Mouse (Mus musculus) brown adipose tissue, adult 24 weeks (tissue): Measurements from ENCODE around the gene Ldb2. TPM values are rescaled to one million over a fixed set of nuclear protein-coding genes. Genes with fewer than 3 reads are reported as not detected.

Experiments
- H3K27ac ChIP-seq: fragments of 200-500 bp; replicated peaks from 2 replicates; pipeline ENCODE4 v1.5.1; 2012; ENCODE audit warnings: low read depth, mild to moderate bottlenecking, low read length
- H3K4me1 ChIP-seq: fragments of 200-500 bp; 2 replicates; pipeline ENCODE4 v1.6.1; 2012; ENCODE audit warnings: low read length, mixed read lengths; ENCODE audit not compliant: control insufficient read depth, insufficient read depth, insufficient read length
- H3K4me3 ChIP-seq: fragments of 200-500 bp; 2 replicates; pipeline ENCODE4 v1.5.1; 2012; ENCODE audit warnings: low read depth, mild to moderate bottlenecking, low read length, moderate library complexity; ENCODE audit not compliant: insufficient read depth
- polyA plus RNA-seq: library from polyadenylated mRNA; stranded (reverse); fragments of >200 nt; gene quantifications from 2 replicates; pipeline ENCODE4 v1.2.4, GENCODE M21; 2012; ENCODE audit not compliant: missing spikeins, insufficient read depth, insufficient read length

Gene Ldb2
- 3.6 and 4.3 TPM in 2 replicates for polyA plus RNA-seq

DNA sequence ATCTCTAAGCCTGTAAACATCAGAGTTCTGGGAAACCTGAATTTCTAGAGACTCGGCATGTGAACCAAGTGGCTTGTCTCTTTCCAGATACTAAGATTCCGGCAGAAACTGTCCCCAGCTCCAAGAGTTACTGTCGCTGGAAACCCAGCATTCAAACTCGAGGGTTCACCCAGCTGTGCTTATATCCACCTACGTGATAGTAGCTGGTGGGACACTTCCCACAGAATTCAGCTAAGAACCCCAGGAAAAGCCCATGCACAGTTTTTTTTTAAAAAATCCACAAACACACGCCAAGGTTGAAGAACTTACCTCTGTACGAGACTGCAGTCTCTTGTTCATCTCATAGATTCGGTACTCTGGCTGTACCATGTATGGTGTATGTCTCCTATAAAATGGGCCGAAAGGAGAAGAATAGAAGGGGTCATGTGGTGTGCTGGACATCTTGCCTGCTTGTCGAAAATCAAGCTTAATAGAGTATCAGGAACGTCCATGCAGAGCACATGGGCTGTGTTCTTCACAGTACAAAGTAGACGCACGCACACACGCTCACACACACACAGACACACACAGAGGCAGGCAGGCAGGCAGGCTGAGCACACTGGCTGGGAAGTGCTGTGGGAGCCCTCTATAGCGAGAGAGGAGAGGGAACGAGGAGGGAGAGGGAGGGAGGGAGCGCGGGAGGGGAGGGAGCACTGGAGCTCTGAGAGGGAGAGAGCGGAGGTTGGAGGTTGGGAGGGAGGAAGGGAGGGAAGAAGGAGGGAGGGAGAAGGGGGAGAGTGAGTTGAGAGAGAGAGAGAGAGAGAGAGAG, at the start of gene Ldb2:
Gene Ldb2, minus strand, starts transcription at position 628 of the 808 bp plus-strand sequence.
- peak within 1 kb of the TSS; percentile 70 for H3K27ac ChIP-seq
- H3K4me1 ChIP-seq = peaks cover 7% of the 10 kb centered on the region
- peak within 1 kb of the TSS; percentile 56 for H3K4me3 ChIP-seq

DNA sequence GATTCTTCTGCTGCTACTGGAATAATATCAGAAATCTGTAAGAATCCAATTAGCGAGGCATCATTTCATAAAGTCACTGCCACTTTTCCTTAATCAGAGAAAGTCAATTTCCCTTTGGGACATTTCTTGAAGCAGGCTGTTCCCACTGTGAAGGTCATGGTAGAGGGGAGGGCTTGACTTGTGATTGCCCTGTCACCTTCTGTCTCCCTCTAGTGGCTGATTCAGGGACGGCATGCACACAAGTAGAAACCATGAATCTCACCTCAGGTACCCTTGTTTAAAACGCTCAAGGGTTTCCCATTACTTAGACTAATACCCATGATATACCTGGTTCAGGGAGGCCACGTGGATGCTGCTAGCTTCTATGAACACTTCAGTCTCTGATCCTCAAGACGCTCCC, 31.8 kb upstream of the Ldb2 start:
- no peak overlapping the region for H3K4me3 ChIP-seq
- H3K27ac ChIP-seq = no peak overlapping the region
- H3K4me1 ChIP-seq = no peaks in the 10 kb centered on the region

DNA sequence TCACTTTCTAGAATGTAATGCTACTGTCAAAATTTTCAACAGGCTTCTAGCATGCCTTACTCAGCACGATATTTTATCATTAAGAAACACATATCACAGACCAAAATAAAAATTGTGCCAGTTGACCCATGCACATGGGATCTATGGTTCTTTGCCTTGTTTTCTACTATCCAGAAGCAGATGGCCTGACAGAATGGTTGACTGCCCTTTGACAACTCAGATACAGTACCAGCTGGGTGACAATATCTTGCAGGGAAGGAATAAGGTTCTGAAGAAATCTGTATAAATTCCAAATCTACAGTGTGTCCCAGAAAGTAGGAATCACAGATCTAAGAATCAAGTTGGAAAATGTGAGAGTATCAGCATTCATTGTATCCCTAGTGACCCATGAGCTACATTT, 16.0 kb upstream of the Ldb2 start:
- no peak overlapping the region for H3K4me3 ChIP-seq
- no peaks in the 10 kb centered on the region for H3K4me1 ChIP-seq
- no peak overlapping the region for H3K27ac ChIP-seq

- H3K4me3 ChIP-seq = no peak overlapping the region
- no peak overlapping the region for H3K27ac ChIP-seq
- no peaks in the 10 kb centered on the region for H3K4me1 ChIP-seq
Observed at GRCm38 (mm10) chr5:44805960-44806359, 6.5 kb upstream of the Ldb2 start.

DNA sequence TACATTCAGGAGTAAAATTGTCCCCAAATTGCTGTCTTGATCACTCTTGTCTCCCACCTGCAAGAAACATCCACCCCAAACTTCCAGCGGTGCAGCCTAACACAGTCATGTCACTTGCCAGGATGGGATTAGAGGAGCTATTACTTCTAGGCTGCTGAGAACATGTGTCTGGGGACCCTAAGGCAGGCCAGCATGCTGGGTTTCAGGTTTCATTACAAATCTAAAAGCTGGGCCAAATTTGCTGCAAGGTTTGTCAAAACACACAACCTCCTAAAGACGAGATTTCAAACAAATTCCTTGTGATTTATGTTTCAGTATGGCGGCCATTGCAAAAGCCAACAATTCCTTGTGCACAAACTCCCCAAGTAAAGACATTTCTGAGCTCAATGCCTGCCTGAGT, 1.6 kb upstream of the Ldb2 start:
- no peak overlapping the region for H3K4me3 ChIP-seq
- H3K27ac ChIP-seq = no peak overlapping the region

GRCm38 (mm10) chr5:44799861-44800260, 381 bp upstream of the Ldb2 start:
- H3K4me1 ChIP-seq = peaks cover 5% of the 10 kb centered on the region; the same call in 1 of the 2 replicates
- peak overlapping the region; percentile 56 for H3K4me3 ChIP-seq
- no peak overlapping the region for H3K27ac ChIP-seq

More for the DNA sequence above, 1.6 kb upstream of the Ldb2 start:
- 0 out of 2 replicates have a peak, but pooled peaks cover 1% of the 10 kb centered on the region for H3K4me1 ChIP-seq

- peak overlapping the region; percentile 56 for H3K4me3 ChIP-seq
- H3K4me1 ChIP-seq = peaks cover 7% of the 10 kb centered on the region
- H3K27ac ChIP-seq = peak overlapping the region; percentile 70
Observed at GRCm38 (mm10) chr5:44798493-44798892, 987 bp downstream of the Ldb2 start.

DNA sequence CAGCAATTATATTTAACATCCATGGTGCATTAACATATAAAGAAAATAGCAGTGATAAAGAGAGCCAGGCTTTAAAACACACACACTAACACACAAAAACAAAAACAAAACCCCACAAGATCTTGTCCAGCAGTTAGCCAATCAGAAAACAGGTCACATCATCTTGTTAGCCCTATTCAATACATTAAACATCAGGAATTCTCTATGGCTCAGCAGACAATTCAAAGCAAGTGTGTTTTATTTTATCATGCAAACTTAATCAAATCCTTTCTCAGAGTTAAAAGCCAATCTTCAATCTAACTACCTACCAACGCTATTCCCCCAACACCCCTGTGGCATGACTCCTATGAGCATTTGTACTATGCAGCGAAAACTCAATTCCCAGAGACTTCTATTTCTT, 1.4 kb downstream of the Ldb2 start:
- peak overlapping the region; percentile 70 for H3K27ac ChIP-seq
- H3K4me1 ChIP-seq = peaks cover 7% of the 10 kb centered on the region
- peak overlapping the region; percentile 56 for H3K4me3 ChIP-seq

DNA sequence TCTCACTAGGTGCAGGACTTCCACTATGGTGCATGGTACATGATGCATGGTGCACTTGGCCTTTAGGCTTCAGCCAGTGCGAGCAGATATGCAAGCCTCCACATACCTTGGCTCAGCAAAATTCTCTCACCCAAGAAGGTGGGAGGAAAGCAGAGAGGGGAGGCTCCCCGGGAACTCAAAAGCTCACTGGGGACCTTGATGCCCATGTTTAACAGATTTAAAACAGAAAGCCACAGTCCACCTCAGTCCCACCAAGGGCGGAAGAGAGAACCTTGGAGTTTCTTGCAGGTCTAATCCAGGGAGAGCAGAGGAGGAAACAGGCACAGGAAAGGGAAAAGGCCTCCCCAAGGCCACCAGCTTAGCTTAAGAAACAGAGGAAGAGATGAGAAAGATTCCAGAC, 14.9 kb downstream of the Ldb2 start:
- Histone ChIP-seq H3K4me3 (no peak overlapping the region), H3K27ac (peak overlapping the region; percentile 38), H3K4me1 (peaks cover 20% of the 10 kb centered on the region)

GRCm38 (mm10) chr5:44779340-44779739, 20.1 kb downstream of the Ldb2 start:
- peaks cover 7% of the 10 kb centered on the region for H3K4me1 ChIP-seq
- no peak overlapping the region for H3K4me3 ChIP-seq
- no peak overlapping the region for H3K27ac ChIP-seq

DNA sequence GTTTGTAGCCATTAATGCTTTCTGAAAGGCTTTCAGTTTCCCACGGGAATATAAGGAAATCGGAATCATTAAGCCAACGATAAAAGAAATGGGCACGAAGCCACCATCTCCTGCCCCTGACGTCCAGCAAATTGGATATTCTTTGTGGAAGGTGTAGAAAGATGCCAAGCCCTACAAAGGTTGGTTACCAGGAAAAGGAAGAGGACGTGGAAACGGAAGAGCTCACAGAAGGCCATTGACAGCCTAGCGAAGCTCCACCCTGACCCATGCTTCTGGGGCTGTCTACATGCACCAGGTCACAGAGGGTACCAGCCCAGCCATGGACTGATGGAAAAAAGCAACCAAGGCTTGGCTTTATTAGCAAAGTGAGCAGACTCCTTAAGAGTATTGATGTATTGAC, 31.0 kb downstream of the Ldb2 start:
- Histone ChIP-seq H3K27ac (peak overlapping the region; percentile 69), H3K4me1 (peaks cover 28% of the 10 kb centered on the region; the same call in 1 of the 2 replicates), H3K4me3 (no peak overlapping the region)

- Histone ChIP-seq H3K4me3 (no peak overlapping the region), H3K4me1 (peaks cover 30% of the 10 kb centered on the region; the same call in 1 of the 2 replicates), H3K27ac (peak overlapping the region; percentile 96)
Observed at GRCm38 (mm10) chr5:44764911-44765310, 34.6 kb downstream of the Ldb2 start.

GRCm38 (mm10) chr5:44759178-44759577, 40.3 kb downstream of the Ldb2 start:
- Histone ChIP-seq H3K27ac (peak overlapping the region; percentile 98), H3K4me1 (peaks cover 8% of the 10 kb centered on the region), H3K4me3 (no peak overlapping the region)

DNA sequence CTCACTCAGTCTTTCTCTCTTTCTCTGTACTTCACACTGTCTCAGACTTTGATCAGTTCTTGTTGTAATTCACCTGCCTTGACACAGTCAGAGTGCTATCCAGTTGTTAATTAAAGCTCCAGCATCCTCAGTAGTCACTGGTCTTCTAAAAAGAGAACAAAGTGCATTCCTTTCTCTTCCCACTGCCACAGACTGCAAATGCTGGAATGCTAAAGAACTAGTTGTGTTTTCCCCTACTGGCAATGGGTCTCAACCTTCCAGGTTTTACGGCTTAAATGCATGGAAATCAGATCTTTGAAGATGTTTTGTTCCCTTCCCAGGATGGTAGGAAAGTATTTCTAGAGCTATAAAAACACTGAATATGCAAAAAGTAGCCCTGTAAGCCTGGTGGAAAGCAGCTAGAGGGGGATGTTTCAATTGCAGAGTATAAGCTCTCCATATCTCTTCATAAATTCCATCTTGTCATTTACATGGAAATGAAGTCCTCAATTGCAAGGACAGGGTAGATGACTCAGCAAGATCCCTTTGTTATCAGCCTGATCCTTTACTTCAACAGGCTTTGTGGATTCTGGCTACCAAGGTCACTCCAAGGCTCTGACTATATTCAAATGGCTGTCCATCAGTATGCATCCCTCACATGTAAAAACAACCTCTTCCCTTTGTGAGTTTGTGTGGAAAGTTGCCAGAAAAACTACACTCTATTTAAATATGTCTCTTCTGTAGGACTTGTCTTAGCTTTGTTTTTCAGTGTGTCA, 45.1 kb downstream of the Ldb2 start:
- Histone ChIP-seq H3K27ac (peak overlapping the region; percentile 24), H3K4me1 (peaks cover 5% of the 10 kb centered on the region), H3K4me3 (no peak overlapping the region)

- Histone ChIP-seq H3K4me3 (no peak overlapping the region), H3K27ac (no peak overlapping the region)
Observed at GRCm38 (mm10) chr5:44745706-44746105, 53.8 kb downstream of the Ldb2 start.

More at GRCm38 (mm10) chr5:44745706-44746105, 53.8 kb downstream of the Ldb2 start:
- H3K4me1 ChIP-seq = no peaks in the 10 kb centered on the region
